Mouse (Mus musculus) neural tube, embryonic 12.5 days (tissue): Measurements from ENCODE around the gene Nfia. TPM values are rescaled to one million over a fixed set of nuclear protein-coding genes. Genes with fewer than 3 reads are reported as not detected.

Source experiments
- ATAC-seq: fragments of 200-750 bp; cut with Nextera tagmentation; 2 replicates; pipeline ENCODE4 v1.8.0; 2017; ENCODE audit warnings: low read depth, mild to moderate bottlenecking, moderate TSS enrichment, moderate library complexity; ENCODE audit not compliant: low FRiP score
- H3K27ac ChIP-seq: fragments of 300-500 bp; sonication (generic); 2 replicates; pipeline ENCODE4 v1.5.1; 2016
- H3K27me3 ChIP-seq: fragments of 300-500 bp; sonication (generic); replicated peaks from 2 replicates; pipeline ENCODE4 v1.6.1; 2016; ENCODE audit warnings: mild to moderate bottlenecking
- H3K36me3 ChIP-seq: fragments of 300-500 bp; sonication (generic); 2 replicates; pipeline ENCODE4 v1.6.1; 2016; ENCODE audit warnings: mild to moderate bottlenecking
- H3K4me1 ChIP-seq: fragments of 300-500 bp; sonication (generic); 2 replicates; pipeline ENCODE4 v1.6.1; 2016
- H3K4me2 ChIP-seq: fragments of 300-500 bp; sonication (generic); replicated peaks from 2 replicates; pipeline ENCODE4 v1.6.1; 2016; ENCODE audit warnings: mild to moderate bottlenecking
- H3K4me3 ChIP-seq: fragments of 300-500 bp; sonication (generic); 2 replicates; pipeline ENCODE4 v1.5.1; 2016
- H3K9ac ChIP-seq: fragments of 300-500 bp; sonication (generic); 2 replicates; pipeline ENCODE4 v1.6.1; 2016; ENCODE audit warnings: mild to moderate bottlenecking
- H3K9me3 ChIP-seq: fragments of 300-500 bp; sonication (generic); 2 replicates; pipeline ENCODE4 v1.6.1; 2016; ENCODE audit warnings: mild to moderate bottlenecking
- WGBS: fragments of 180-500 bp; shearing (Covaris S2); methylation state at CpG from one replicate; pipeline ENCODE4 v1.1.7; 2016; 5-methylcytosine and 5-hydroxymethylcytosine counted together
- polyA plus RNA-seq: library from polyadenylated mRNA; unstranded; fragments of >200 nt; fragmentation: Nextera tagmentation; extraction: Ambion mirVana; gene quantifications from 2 replicates; pipeline ENCODE4 v1.2.1, GENCODE M21; 2016

Gene Nfia
- polyA plus RNA-seq, 1 experiment from 2014 or later = 42.4 TPM

- Histone ChIP-seq H3K27ac (no peak overlapping the region), H3K9me3 (no peaks in the 10 kb centered on the region), H3K4me1 (no peaks in the 10 kb centered on the region), H3K27me3 (no peaks in the 10 kb centered on the region), H3K4me2 (no peak overlapping the region), H3K36me3 (peaks cover 11% of the 10 kb centered on the region; the same call in 1 of the 2 replicates), H3K9ac (no peak overlapping the region), H3K4me3 (no peak overlapping the region)
- 83% methylated on average over 6 of the region's 6 CpGs for WGBS
- ATAC-seq = no peak
These were observed 312.5 kb downstream of the Nfia start for GRCm38 (mm10) chr4:98085060-98085459.

GRCm38 (mm10) chr4:98086976-98087375, 314.4 kb downstream of the Nfia start:
- WGBS = 77% methylated on average over 4 of the region's 4 CpGs
- H3K4me2 ChIP-seq = no peak overlapping the region
- no peaks in the 10 kb centered on the region for H3K27me3 ChIP-seq
- H3K36me3 ChIP-seq = peaks cover 4% of the 10 kb centered on the region; the same call in 1 of the 2 replicates
- H3K9ac ChIP-seq = no peak overlapping the region
- no peak; the same call in 1 of the 2 replicates for ATAC-seq
- H3K9me3 ChIP-seq = no peaks in the 10 kb centered on the region
- no peak overlapping the region for H3K27ac ChIP-seq
- no peak overlapping the region for H3K4me3 ChIP-seq
- H3K4me1 ChIP-seq = no peaks in the 10 kb centered on the region

GRCm38 (mm10) chr4:98089985-98090384, 317.5 kb downstream of the Nfia start:
- Histone ChIP-seq H3K9me3 (no peaks in the 10 kb centered on the region), H3K4me2 (no peak overlapping the region), H3K4me1 (peaks cover 17% of the 10 kb centered on the region), H3K4me3 (no peak overlapping the region), H3K36me3 (no peaks in the 10 kb centered on the region; the same call in 1 of the 2 replicates), H3K27ac (no peak overlapping the region), H3K27me3 (no peaks in the 10 kb centered on the region), H3K9ac (no peak overlapping the region)
- no peak for ATAC-seq
- 83% methylated on average over 6 of the region's 6 CpGs for WGBS

GRCm38 (mm10) chr4:98090586-98090985, 318.1 kb downstream of the Nfia start:
- no peaks in the 10 kb centered on the region for H3K9me3 ChIP-seq
- no peaks in the 10 kb centered on the region for H3K27me3 ChIP-seq
- no peak overlapping the region for H3K27ac ChIP-seq
- no peak overlapping the region for H3K4me2 ChIP-seq
- H3K4me3 ChIP-seq = no peak overlapping the region
- WGBS = 83% methylated on average over 3 of the region's 3 CpGs
- no peaks in the 10 kb centered on the region; the same call in 1 of the 2 replicates for H3K36me3 ChIP-seq
- H3K9ac ChIP-seq = no peak overlapping the region
- peaks cover 17% of the 10 kb centered on the region for H3K4me1 ChIP-seq
- no peak for ATAC-seq

GRCm38 (mm10) chr4:98091368-98091827, 318.9 kb downstream of the Nfia start:
- no peak overlapping the region for H3K27ac ChIP-seq
- H3K9me3 ChIP-seq = no peaks in the 10 kb centered on the region
- no peak overlapping the region for H3K4me2 ChIP-seq
- 66% methylated on average over 4 of the region's 4 CpGs for WGBS
- H3K4me1 ChIP-seq = peaks cover 17% of the 10 kb centered on the region
- H3K9ac ChIP-seq = no peak overlapping the region
- no peak overlapping the region for H3K4me3 ChIP-seq
- no peaks in the 10 kb centered on the region for H3K27me3 ChIP-seq
- ATAC-seq = no peak
- no peaks in the 10 kb centered on the region; the same call in 1 of the 2 replicates for H3K36me3 ChIP-seq

GRCm38 (mm10) chr4:98091901-98092472, 319.5 kb downstream of the Nfia start:
- Histone ChIP-seq H3K4me3 (no peak overlapping the region), H3K9me3 (no peaks in the 10 kb centered on the region), H3K9ac (no peak overlapping the region), H3K36me3 (no peaks in the 10 kb centered on the region; the same call in 1 of the 2 replicates), H3K27ac (no peak overlapping the region), H3K4me2 (no peak overlapping the region), H3K4me1 (peaks cover 17% of the 10 kb centered on the region), H3K27me3 (no peaks in the 10 kb centered on the region)
- WGBS = 85% methylated on average over 5 of the region's 5 CpGs
- ATAC-seq = no peak

GRCm38 (mm10) chr4:98094112-98094805, 321.7 kb downstream of the Nfia start:
- ATAC-seq = peak; percentile 52; the same call in 1 of the 2 replicates
- peaks cover 24% of the 10 kb centered on the region for H3K4me1 ChIP-seq
- H3K36me3 ChIP-seq = no peaks in the 10 kb centered on the region; the same call in 1 of the 2 replicates
- WGBS = 25% methylated on average over 19 of the region's 19 CpGs
- no peak overlapping the region for H3K27ac ChIP-seq
- peak overlapping the region; percentile 32 for H3K4me2 ChIP-seq
- H3K9ac ChIP-seq = no peak overlapping the region
- H3K9me3 ChIP-seq = no peaks in the 10 kb centered on the region
- H3K4me3 ChIP-seq = no peak overlapping the region
- H3K27me3 ChIP-seq = no peaks in the 10 kb centered on the region

- H3K4me3 ChIP-seq = no peak overlapping the region
- no peak overlapping the region for H3K27ac ChIP-seq
- H3K36me3 ChIP-seq = no peaks in the 10 kb centered on the region; the same call in 1 of the 2 replicates
- no peaks in the 10 kb centered on the region for H3K9me3 ChIP-seq
- no peak overlapping the region for H3K4me2 ChIP-seq
- H3K27me3 ChIP-seq = no peaks in the 10 kb centered on the region
- no peak overlapping the region for H3K9ac ChIP-seq
- H3K4me1 ChIP-seq = peaks cover 32% of the 10 kb centered on the region
- ATAC-seq = no peak
- WGBS = 69% methylated on average over 2 of the region's 2 CpGs
These were observed 322.5 kb downstream of the Nfia start for GRCm38 (mm10) chr4:98095060-98095459.

GRCm38 (mm10) chr4:98097013-98097566, 324.6 kb downstream of the Nfia start:
- ATAC-seq = no peak
- WGBS = 84% methylated on average over 4 of the region's 4 CpGs
- Histone ChIP-seq H3K4me3 (no peak overlapping the region), H3K36me3 (no peaks in the 10 kb centered on the region), H3K9ac (no peak overlapping the region), H3K9me3 (no peaks in the 10 kb centered on the region), H3K27ac (no peak overlapping the region), H3K4me1 (peaks cover 49% of the 10 kb centered on the region), H3K27me3 (no peaks in the 10 kb centered on the region), H3K4me2 (no peak overlapping the region)

GRCm38 (mm10) chr4:98098663-98099062, 326.1 kb downstream of the Nfia start:
- H3K4me1 ChIP-seq = peaks cover 52% of the 10 kb centered on the region
- H3K27me3 ChIP-seq = no peaks in the 10 kb centered on the region
- H3K9ac ChIP-seq = no peak overlapping the region
- no peak overlapping the region for H3K4me3 ChIP-seq
- H3K36me3 ChIP-seq = no peaks in the 10 kb centered on the region
- no peak overlapping the region for H3K27ac ChIP-seq
- H3K9me3 ChIP-seq = no peaks in the 10 kb centered on the region
- no peak for ATAC-seq
- 81% methylated on average over 1 of the region's 1 CpGs for WGBS
- H3K4me2 ChIP-seq = no peak overlapping the region

- Histone ChIP-seq H3K9ac (no peak overlapping the region), H3K9me3 (no peaks in the 10 kb centered on the region), H3K4me2 (no peak overlapping the region), H3K4me1 (peaks cover 51% of the 10 kb centered on the region), H3K27ac (no peak overlapping the region), H3K27me3 (no peaks in the 10 kb centered on the region), H3K4me3 (no peak overlapping the region), H3K36me3 (no peaks in the 10 kb centered on the region)
- peak; percentile 54; the same call in 1 of the 2 replicates for ATAC-seq
- WGBS = 27% methylated on average over 5 of the region's 5 CpGs
These were observed 326.9 kb downstream of the Nfia start for GRCm38 (mm10) chr4:98099433-98099832.
